Mouse (Mus musculus): ENCODE results near the gene Hspbap1. TPM values are rescaled to one million over a fixed set of nuclear protein-coding genes. Genes with fewer than 3 reads are reported as not detected.

Hspbap1 gene
- total RNA-seq, 2 experiments from 2014 or later: 3.1 to 3.2 TPM

- no peak for DNase-seq
Measured at GRCm38 (mm10) chr16:35872410-35873006, 102.3 kb downstream of the Hspbap1 start.

GRCm38 (mm10) chr16:35874416-35874815 is 104.2 kb downstream of the Hspbap1 start:
- DNase-seq: peak; percentile 23

Other genes starting within 250 kb of the Hspbap1 start
- under 1 TPM; 0.20 to 0.35 TPM for gene Sema5b, start 229.2 kb upstream of the Hspbap1 start, total RNA-seq (2021)
- gene Dirc2, start 1.0 kb upstream of the Hspbap1 start, total RNA-seq (2021): 10 to 100 TPM; 49.7 to 52.4 TPM
- 1 to 10 TPM; 3.2 to 3.3 TPM for gene Parp14, start 101.2 kb downstream of the Hspbap1 start, total RNA-seq (2021)
- 1 to 10 TPM; 4.0 to 4.3 TPM for gene Parp9, start 168.1 kb downstream of the Hspbap1 start, total RNA-seq (2021)
- gene Dtx3l, start 168.8 kb downstream of the Hspbap1 start, total RNA-seq (2021): 1 to 10 TPM; 3.2 to 4.2 TPM
- 100 to 1,000 TPM; 142 TPM for gene Kpna1, start 208.4 kb downstream of the Hspbap1 start, total RNA-seq (2021)